Mouse (Mus musculus): ENCODE results near the gene Dgkz. TPM values are rescaled to one million over a fixed set of nuclear protein-coding genes. Genes with fewer than 3 reads are reported as not detected.

Gene Dgkz
- polyA plus RNA-seq, 1 experiment = 1,103 TPM

- Histone ChIP-seq H3K4me3 (ENCODE audit: control insufficient read depth, insufficient read depth, low read length) (no peak overlapping the region), H3K4me1 (replicated peaks; ENCODE audit: control insufficient read depth, insufficient read depth, low read length) (no peaks in the 10 kb centered on the region), H3K27me3 (ENCODE audit: control insufficient read depth, insufficient read depth, low read length) (no peaks in the 10 kb centered on the region), H3K27ac (ENCODE audit: control insufficient read depth, insufficient read depth, low read length) (no peak overlapping the region), H3K36me3 (ENCODE audit: control insufficient read depth, insufficient read depth, low read length) (peaks cover 15% of the 10 kb centered on the region)
- TF ChIP-seq POLR2A (IDR thresholded peaks at IDR 0.05; ENCODE audit: control insufficient read depth, extremely low read depth, insufficient read depth, low read length, poor library complexity) = no peak
- no peak for TF ChIP-seq CTCF (IDR thresholded peaks at IDR 0.05; ENCODE audit: borderline replicate concordance, control insufficient read depth, extremely low read depth, insufficient read depth, low read length, poor library complexity)
- DNase-seq = no peak
- WGBS = 97% methylated on average over 4 of the region's 4 CpGs
Measured at GRCm38 (mm10) chr2:91883961-91884360, 91.7 kb downstream of the Dgkz start.

Other genes starting within 250 kb of the Dgkz start
- gene Ambra1, start 245.7 kb downstream of the Dgkz start, polyA plus RNA-seq (2012; rRNA removed) = 35.0 and 41.7 TPM in 2 replicates
- 0.80 and 0.87 TPM in 2 replicates for gene Chrm4, start 48.6 kb downstream of the Dgkz start, polyA plus RNA-seq (2012; rRNA removed)
- gene Mdk, start 43.6 kb downstream of the Dgkz start, polyA plus RNA-seq (2012; rRNA removed) = 12.0 and 17.7 TPM in 2 replicates
- 0.08 TPM in 1 of 2 replicates, not detected in the other for gene Gm9821, start 30.2 kb downstream of the Dgkz start, polyA plus RNA-seq (2012; rRNA removed)
- gene Creb3l1, start 48.6 kb upstream of the Dgkz start, polyA plus RNA-seq (2012; rRNA removed) = 1.7 and 1.8 TPM in 2 replicates
- gene Phf21a, start 117.3 kb upstream of the Dgkz start, polyA plus RNA-seq (2012; rRNA removed) = 81.1 and 81.6 TPM in 2 replicates